Mouse (Mus musculus) large intestine, adult 2 months (tissue): ENCODE data around the gene Qdpr. TPM values are rescaled to one million over a fixed set of nuclear protein-coding genes. Genes with fewer than 3 reads are reported as not detected.

Source experiments
- DNase-seq: peaks from one replicate; pipeline ENCODE4 v3.0.0-alpha.2; 2012; ENCODE audit warnings: low read depth, low spot score
- WGBS: fragments of 180-500 bp; shearing (Covaris S2); methylation state at CpG from one replicate; pipeline ENCODE4 v1.1.7; 2018; 5-methylcytosine and 5-hydroxymethylcytosine counted together
- polyA plus RNA-seq: library from polyadenylated mRNA; depleted of rRNA; stranded (reverse); fragments of >200 nt; gene quantifications from 2 replicates; pipeline ENCODE4 v1.2.3, GENCODE M21; 2012; rRNA removed

Qdpr gene
- polyA plus RNA-seq, 1 experiment, result 138 TPM

GRCm38 (mm10) chr5:45417859-45418443 lies 32.1 kb downstream of the Qdpr start:
- 37% methylated on average over 3 of the region's 3 CpGs for WGBS
- DNase-seq, result no peak

GRCm38 (mm10) chr5:45416478-45416877 lies 33.6 kb downstream of the Qdpr start:
- 83% methylated on average over 3 of the region's 3 CpGs for WGBS
- no peak for DNase-seq

- DNase-seq, result no peak
- 58% methylated on average over 2 of the region's 2 CpGs for WGBS
These were observed 43.9 kb downstream of the Qdpr start for GRCm38 (mm10) chr5:45406129-45406528.

GRCm38 (mm10) chr5:45402632-45403031 lies 47.4 kb downstream of the Qdpr start:
- peak; percentile 29 for DNase-seq
- WGBS, result 17% methylated on average over 11 of the region's 11 CpGs

- DNase-seq, result no peak
- 70% methylated on average over 2 of the region's 2 CpGs for WGBS
These were observed 65.8 kb downstream of the Qdpr start for GRCm38 (mm10) chr5:45384034-45384812.

Other genes starting within 250 kb of the Qdpr start
- not detected in 2 replicates for gene Clrn2, start 3.5 kb upstream of the Qdpr start, polyA plus RNA-seq
- 87.9 and 183 TPM in 2 replicates for gene Lap3, start 43.1 kb upstream of the Qdpr start, polyA plus RNA-seq
- 108 and 119 TPM in 2 replicates for gene Med28, start 70.0 kb upstream of the Qdpr start, polyA plus RNA-seq
- 0.02 and 0.10 TPM in 2 replicates for gene Fam184b, start 189.4 kb upstream of the Qdpr start, polyA plus RNA-seq
- gene Ncapg, start 219.7 kb upstream of the Qdpr start, polyA plus RNA-seq, result 1.7 and 2.5 TPM in 2 replicates